Mouse (Mus musculus) kidney, adult 2 months (tissue): ENCODE data around the gene D630023F18Rik. TPM values are rescaled to one million over a fixed set of nuclear protein-coding genes. Genes with fewer than 3 reads are reported as not detected.

Experiments
- DNase-seq: peaks from one replicate; pipeline ENCODE4 v3.0.0; 2021
- H3K27ac ChIP-seq: fragments of 200-500 bp; 2 replicates; pipeline ENCODE4 v1.5.1; 2012; ENCODE audit warnings: low read depth, low read length, control low read depth, inconsistent platforms; ENCODE audit not compliant: insufficient read depth
- H3K27me3 ChIP-seq: fragments of 200-500 bp; replicated peaks from 2 replicates; pipeline ENCODE4 v1.6.1; 2012; ENCODE audit warnings: mild to moderate bottlenecking, moderate library complexity, low read length, inconsistent platforms; ENCODE audit not compliant: control insufficient read depth, insufficient read depth
- H3K36me3 ChIP-seq: fragments of 200-500 bp; 2 replicates; pipeline ENCODE4 v1.6.1; 2012; ENCODE audit warnings: mild to moderate bottlenecking, moderate library complexity, low read length, inconsistent platforms; ENCODE audit not compliant: control insufficient read depth, insufficient read depth
- H3K4me1 ChIP-seq: fragments of 200-500 bp; 2 replicates; pipeline ENCODE4 v1.6.1; 2011; ENCODE audit warnings: low read length; ENCODE audit not compliant: control insufficient read depth, insufficient read depth
- H3K4me3 ChIP-seq: fragments of 200-500 bp; 2 replicates; pipeline ENCODE4 v1.5.1; 2011; ENCODE audit warnings: mild to moderate bottlenecking, low read depth, low read length, control low read depth; ENCODE audit not compliant: insufficient read depth
- CTCF ChIP-seq: fragments of 200-500 bp; conservative IDR thresholded peaks from 2 replicates; pipeline ENCODE4 v1.5.1; 2011; ENCODE audit warnings: low read depth, mild to moderate bottlenecking, control low read depth, low read length, moderate library complexity, mixed read lengths; ENCODE audit not compliant: insufficient read depth, insufficient read length
- POLR2A ChIP-seq: fragments of 200-500 bp; IDR thresholded peaks from one replicate; pipeline ENCODE4 v1.6.1; 2011; ENCODE audit warnings: low read depth, low read length, control low read depth
- WGBS: fragments of 180-500 bp; shearing (Covaris S2); methylation state at CpG from one replicate; pipeline ENCODE4 v1.1.7; 2018; 5-methylcytosine and 5-hydroxymethylcytosine counted together
- polyA plus RNA-seq: library from polyadenylated mRNA; depleted of rRNA; stranded (reverse); fragments of >200 nt; gene quantifications from 2 replicates; pipeline ENCODE4 v1.2.3, GENCODE M21; 2012; rRNA removed

The D630023F18Rik gene
- polyA plus RNA-seq, 1 experiment, result 85.6 TPM

- no peak overlapping the region for H3K27ac ChIP-seq
- WGBS, result 68% methylated on average over 6 of the region's 6 CpGs
- no peak overlapping the region for H3K4me3 ChIP-seq
- H3K27me3 ChIP-seq, result no peaks in the 10 kb centered on the region
- no peak for TF ChIP-seq POLR2A
- TF ChIP-seq CTCF, result no peak
- H3K36me3 ChIP-seq, result no peaks in the 10 kb centered on the region
- no peak for DNase-seq
- no peaks in the 10 kb centered on the region for H3K4me1 ChIP-seq
These were observed 34.3 kb downstream of the D630023F18Rik start for GRCm38 (mm10) chr1:65088567-65089356.

GRCm38 (mm10) chr1:65082188-65082587 lies 40.8 kb downstream of the D630023F18Rik start, which contains the start of gene Crygb:
TSS of gene Crygb (minus strand) at chr1:65082288.
- TF ChIP-seq POLR2A, result no peak
- TF ChIP-seq CTCF, result no peak
- 51% methylated on average over 7 of the region's 7 CpGs for WGBS
- DNase-seq, result no peak
- Histone ChIP-seq H3K27me3 (no peaks in the 10 kb centered on the region), H3K36me3 (no peaks in the 10 kb centered on the region), H3K27ac (no peak within 1 kb of the TSS), H3K4me1 (no peaks in the 10 kb centered on the region), H3K4me3 (no peak within 1 kb of the TSS)

GRCm38 (mm10) chr1:65075607-65076006 lies 47.4 kb downstream of the D630023F18Rik start:
- Histone ChIP-seq H3K4me3 (no peak overlapping the region), H3K27me3 (no peaks in the 10 kb centered on the region), H3K27ac (no peak overlapping the region), H3K36me3 (no peaks in the 10 kb centered on the region), H3K4me1 (no peaks in the 10 kb centered on the region)
- 8% methylated on average over 5 of the region's 5 CpGs for WGBS
- TF ChIP-seq POLR2A (no peak), CTCF (no peak)
- DNase-seq, result peak; percentile 3

GRCm38 (mm10) chr1:65073589-65073988 lies 49.4 kb downstream of the D630023F18Rik start, which contains the start of gene Crygc:
TSS of gene Crygc (minus strand) at chr1:65073689.
- H3K4me3 ChIP-seq, result no peak within 1 kb of the TSS
- no peak within 1 kb of the TSS for H3K27ac ChIP-seq
- 82% methylated on average over 6 of the region's 6 CpGs for WGBS
- no peaks in the 10 kb centered on the region for H3K27me3 ChIP-seq
- no peak for TF ChIP-seq CTCF
- TF ChIP-seq POLR2A, result no peak
- no peak for DNase-seq
- H3K36me3 ChIP-seq, result no peaks in the 10 kb centered on the region
- H3K4me1 ChIP-seq, result no peaks in the 10 kb centered on the region

GRCm38 (mm10) chr1:65067842-65068241 lies 55.2 kb downstream of the D630023F18Rik start:
- DNase-seq, result no peak
- H3K27ac ChIP-seq, result no peak overlapping the region

GRCm38 (mm10) chr1:65064201-65064600 lies 58.8 kb downstream of the D630023F18Rik start:
- Histone ChIP-seq H3K4me1 (no peaks in the 10 kb centered on the region), H3K27ac (no peak overlapping the region), H3K36me3 (no peaks in the 10 kb centered on the region), H3K4me3 (no peak overlapping the region), H3K27me3 (no peaks in the 10 kb centered on the region)
- 48% methylated on average over 15 of the region's 15 CpGs for WGBS
- TF ChIP-seq CTCF, result no peak
- TF ChIP-seq POLR2A, result no peak
- DNase-seq, result no peak

More at GRCm38 (mm10) chr1:65067842-65068241, 55.2 kb downstream of the D630023F18Rik start:
- no peak for TF ChIP-seq CTCF
- TF ChIP-seq POLR2A, result no peak
- Histone ChIP-seq H3K4me3 (no peak overlapping the region), H3K27me3 (no peaks in the 10 kb centered on the region), H3K36me3 (no peaks in the 10 kb centered on the region), H3K4me1 (no peaks in the 10 kb centered on the region)

GRCm38 (mm10) chr1:65063352-65063751 lies 59.7 kb downstream of the D630023F18Rik start, which contains the start of gene Crygd:
TSS of gene Crygd (minus strand) at chr1:65063452.
- DNase-seq, result no peak

More at GRCm38 (mm10) chr1:65063352-65063751, 59.7 kb downstream of the D630023F18Rik start, which contains the start of gene Crygd:
- Histone ChIP-seq H3K4me1 (no peaks in the 10 kb centered on the region), H3K4me3 (no peak within 1 kb of the TSS), H3K27ac (no peak within 1 kb of the TSS), H3K36me3 (no peaks in the 10 kb centered on the region), H3K27me3 (no peaks in the 10 kb centered on the region)
- 91% methylated on average over 8 of the region's 8 CpGs for WGBS
- TF ChIP-seq CTCF (no peak), POLR2A (no peak)

Other genes with a start within 250 kb of the D630023F18Rik start
- 3.3 and 3.7 TPM in 2 replicates for gene Plekhm3, start 166.4 kb downstream of the D630023F18Rik start, polyA plus RNA-seq
- gene Akr1cl, start 90.5 kb downstream of the D630023F18Rik start, polyA plus RNA-seq, result 0.08 and 2.1 TPM in 2 replicates
- gene Cryge, start 72.1 kb downstream of the D630023F18Rik start, polyA plus RNA-seq, result not detected in 2 replicates
- not detected in 2 replicates for gene Crygd, start 59.8 kb downstream of the D630023F18Rik start, polyA plus RNA-seq
- not detected in 2 replicates for gene Crygc, start 49.5 kb downstream of the D630023F18Rik start, polyA plus RNA-seq
- not detected in 2 replicates for gene Crygb, start 40.9 kb downstream of the D630023F18Rik start, polyA plus RNA-seq
- gene Cryga, start 19.8 kb downstream of the D630023F18Rik start, polyA plus RNA-seq, result 5.9 and 6.4 TPM in 2 replicates
- gene Gm28845, start 3.7 kb downstream of the D630023F18Rik start, polyA plus RNA-seq, result 7.6 and 9.0 TPM in 2 replicates
- gene Idh1, start 63.3 kb upstream of the D630023F18Rik start, polyA plus RNA-seq, result 247 and 334 TPM in 2 replicates
- 8.0 and 9.3 TPM in 2 replicates for gene Pikfyve, start 63.5 kb upstream of the D630023F18Rik start, polyA plus RNA-seq
- gene Pth2r, start 158.8 kb upstream of the D630023F18Rik start, polyA plus RNA-seq, result 0.05 TPM in 1 of 2 replicates, not detected in the other